Mouse (Mus musculus) splenic B cell, adult 2 months (primary cell): ENCODE data around the gene Tmem91.
A peak's percentile ranks its signal among the peaks of the same experiment; 100 is the strongest.
"Not testable (repeated sequence)": the region's sequence is repeated elsewhere in the genome, so short reads cannot be mapped to it uniquely, and the experiment has no call there.

ENCODE experiments used
- DNase-seq: peaks from one replicate; pipeline ENCODE4 v3.0.0-alpha.2; 2011; ENCODE audit warnings: low read depth, low spot score
- H3K27me3 ChIP-seq: 2 replicates; pipeline ENCODE4 v1.6.1; 2012; ENCODE audit warnings: mild to moderate bottlenecking, low read length, moderate library complexity, mixed read lengths; ENCODE audit not compliant: control insufficient read depth, poor library complexity, insufficient read depth, severe bottlenecking
- H3K36me3 ChIP-seq: 2 replicates; pipeline ENCODE4 v1.6.1; 2012; ENCODE audit warnings: mild to moderate bottlenecking, low read length, moderate library complexity, mixed read lengths; ENCODE audit not compliant: control insufficient read depth, poor library complexity, insufficient read depth, severe bottlenecking

The Tmem91 gene

GRCm38 (mm10) chr7:25674719-25675300 is at the start of gene Tmem91:
TSS of gene Tmem91 (minus strand) at chr7:25675166.
- H3K27me3 ChIP-seq: no peaks in the 10 kb centered on the region
- no peak for DNase-seq

GRCm38 (mm10) chr7:25721776-25722175 is 46.8 kb upstream of the Tmem91 start:
- H3K36me3 ChIP-seq: peaks cover 27% of the 10 kb centered on the region
- H3K27me3 ChIP-seq, DNase-seq: not testable (repeated sequence)

More at GRCm38 (mm10) chr7:25674719-25675300, at the start of gene Tmem91:
- H3K36me3 ChIP-seq: no peaks in the 10 kb centered on the region

GRCm38 (mm10) chr7:25720760-25721159 is 45.8 kb upstream of the Tmem91 start:
- Histone ChIP-seq H3K36me3 (peaks cover 20% of the 10 kb centered on the region), H3K27me3 (no peaks in the 10 kb centered on the region)
- DNase-seq: no peak

DNA sequence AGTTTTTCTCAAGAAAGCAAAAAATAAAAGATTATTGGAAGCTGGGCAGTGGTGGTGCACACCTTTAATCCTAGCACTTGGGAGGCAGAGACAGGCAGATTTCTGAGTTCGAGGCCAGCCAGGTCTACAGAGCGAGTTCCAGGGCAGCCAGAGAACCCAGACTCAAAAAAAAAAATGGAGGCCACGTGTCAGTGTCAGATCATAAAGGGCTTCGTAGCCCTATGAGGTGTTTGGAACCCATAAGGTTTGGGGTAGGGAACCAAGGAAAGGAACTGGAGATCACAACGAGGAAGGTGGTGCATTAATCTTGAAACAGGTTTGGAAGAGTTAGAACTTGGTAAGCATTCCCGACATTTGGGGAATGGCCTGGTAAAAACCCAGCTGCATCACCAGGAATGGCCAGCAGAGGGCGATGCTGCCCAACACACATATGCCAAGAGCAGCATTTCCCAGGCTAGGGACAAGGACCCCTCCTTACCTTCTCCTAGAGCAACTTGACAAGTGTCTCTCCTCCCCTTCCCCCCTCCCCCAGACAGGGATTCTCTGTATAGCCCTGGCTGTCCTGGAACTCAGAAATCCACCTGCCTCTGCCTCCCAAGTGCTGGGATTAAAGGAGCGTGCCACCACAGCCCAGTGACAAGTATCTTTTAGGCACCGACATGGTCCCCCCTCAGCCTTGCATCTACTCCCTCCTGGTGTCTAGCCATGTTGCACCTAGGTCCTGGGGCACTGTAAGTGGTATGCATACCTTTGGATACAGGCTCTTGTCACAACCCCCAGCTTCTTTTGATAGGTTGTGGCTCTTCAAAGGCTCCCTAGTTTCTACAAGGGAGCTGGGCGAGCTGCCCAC is 45.0 kb upstream of the Tmem91 start:
- H3K36me3 ChIP-seq: peaks cover 18% of the 10 kb centered on the region
- peak; percentile 71 for DNase-seq
- H3K27me3 ChIP-seq: no peaks in the 10 kb centered on the region

- H3K27me3 ChIP-seq: no peaks in the 10 kb centered on the region
- peak; percentile 97 for DNase-seq
- peaks cover 9% of the 10 kb centered on the region for H3K36me3 ChIP-seq
These were observed 43.9 kb upstream of the Tmem91 start, which contains the start of gene Ccdc97 for GRCm38 (mm10) chr7:25718788-25719417. TSS of gene Ccdc97 (minus strand) at chr7:25719088.

GRCm38 (mm10) chr7:25717478-25717877 is 42.5 kb upstream of the Tmem91 start:
- no peaks in the 10 kb centered on the region for H3K27me3 ChIP-seq
- no peak for DNase-seq
- peaks cover 9% of the 10 kb centered on the region for H3K36me3 ChIP-seq

DNA sequence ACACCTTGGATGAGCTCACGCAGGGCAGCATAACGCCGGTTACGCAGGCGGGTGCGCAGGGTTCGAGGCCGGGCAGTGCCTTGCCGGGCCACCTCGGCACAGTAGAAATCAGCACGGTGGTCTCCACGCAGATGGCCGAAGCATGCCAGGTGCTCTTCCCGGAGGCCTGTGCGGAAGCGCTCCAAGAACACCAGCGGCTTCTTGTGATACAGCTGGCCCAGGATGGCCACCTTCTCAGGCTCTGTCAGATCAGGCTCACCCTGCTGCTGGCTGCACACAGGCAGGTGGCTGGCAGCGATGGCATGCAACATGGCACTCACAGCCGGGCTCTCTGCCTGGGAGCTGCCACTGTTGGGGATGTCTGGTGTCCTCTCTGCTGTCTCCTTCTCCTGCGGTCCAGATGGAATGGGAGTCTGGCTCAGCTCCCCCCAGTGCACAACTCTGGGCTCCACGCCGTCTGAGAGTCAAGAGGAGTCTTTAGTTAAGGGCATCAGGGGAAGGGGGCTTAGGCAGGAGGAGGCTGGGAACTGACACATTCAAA is 40.8 kb upstream of the Tmem91 start:
- DNase-seq: no peak
- H3K36me3 ChIP-seq: peaks cover 13% of the 10 kb centered on the region
- no peaks in the 10 kb centered on the region for H3K27me3 ChIP-seq

DNA sequence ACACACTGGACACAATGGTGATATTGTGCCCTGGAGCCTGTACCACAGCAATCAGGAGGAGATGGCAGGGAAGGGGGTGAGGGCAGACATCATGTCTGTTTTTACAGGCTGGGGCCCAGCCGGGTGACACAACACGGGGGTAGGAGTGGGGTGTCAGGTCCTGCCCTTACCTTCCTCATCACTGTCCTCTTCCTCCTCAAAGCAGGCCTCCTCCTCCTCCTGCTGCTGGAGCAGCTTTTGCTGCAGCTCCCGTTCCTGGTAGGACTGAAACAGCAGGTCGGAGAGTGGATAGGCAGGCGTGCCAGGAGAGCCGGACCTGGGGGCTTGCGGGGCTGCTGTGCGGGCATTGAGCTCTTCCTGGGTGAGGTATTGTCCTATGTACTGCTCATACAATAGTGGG is 39.6 kb upstream of the Tmem91 start:
- no peaks in the 10 kb centered on the region for H3K27me3 ChIP-seq
- H3K36me3 ChIP-seq: peaks cover 13% of the 10 kb centered on the region
- no peak for DNase-seq

GRCm38 (mm10) chr7:25712801-25713200 is 37.8 kb upstream of the Tmem91 start:
- H3K27me3 ChIP-seq: no peaks in the 10 kb centered on the region
- DNase-seq: no peak
- peaks cover 13% of the 10 kb centered on the region for H3K36me3 ChIP-seq

DNA sequence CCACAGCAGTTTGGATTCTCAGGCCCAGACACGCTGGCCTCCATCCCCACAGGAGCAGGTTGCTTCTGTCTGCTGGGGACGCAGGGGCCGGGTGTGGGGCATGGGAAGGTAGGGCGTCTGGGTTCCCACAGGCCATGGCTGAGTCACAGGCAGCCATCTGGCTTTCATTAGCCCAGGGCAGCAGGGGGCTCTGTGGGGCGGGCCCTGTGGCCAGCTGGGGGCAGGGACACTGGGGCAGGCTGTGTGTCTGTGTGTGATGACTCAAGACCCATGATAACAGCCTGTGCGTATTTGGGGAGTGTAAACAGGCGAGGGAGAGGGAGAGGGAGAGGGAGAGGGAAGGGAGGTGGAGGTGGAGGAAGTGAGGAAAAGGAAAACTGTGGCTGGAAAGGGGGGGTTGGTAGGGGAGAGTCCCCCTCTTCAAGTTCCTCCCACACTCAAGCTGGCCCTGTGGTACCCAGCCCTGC is 36.8 kb upstream of the Tmem91 start:
- peaks cover 13% of the 10 kb centered on the region for H3K36me3 ChIP-seq
- no peaks in the 10 kb centered on the region for H3K27me3 ChIP-seq
- DNase-seq: peak; percentile 20

DNA sequence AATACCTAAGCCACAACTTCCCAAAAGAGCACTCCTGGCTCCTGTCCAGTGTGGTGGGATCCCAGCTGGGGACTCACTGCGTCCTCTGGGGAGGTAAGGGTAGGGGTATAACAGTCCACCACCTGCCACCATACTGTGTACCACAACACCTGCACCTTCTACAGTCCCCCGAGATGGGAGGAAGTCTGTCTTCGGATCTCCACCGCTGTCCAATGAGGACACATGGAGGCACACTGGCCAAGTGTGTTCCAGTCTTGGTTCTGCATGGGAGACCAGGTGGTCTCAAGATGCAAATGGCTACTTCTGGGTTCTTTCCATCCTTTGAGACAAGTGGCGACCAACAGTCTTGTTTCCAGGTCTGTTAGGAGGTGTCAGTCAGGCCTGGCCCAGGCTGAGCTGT is 36.2 kb upstream of the Tmem91 start:
- H3K36me3 ChIP-seq: peaks cover 13% of the 10 kb centered on the region
- peak; percentile 42 for DNase-seq
- no peaks in the 10 kb centered on the region for H3K27me3 ChIP-seq

- H3K36me3 ChIP-seq: peaks cover 13% of the 10 kb centered on the region
- no peaks in the 10 kb centered on the region for H3K27me3 ChIP-seq
- peak; percentile 38 for DNase-seq
These were observed 35.7 kb upstream of the Tmem91 start for GRCm38 (mm10) chr7:25710519-25711130.

GRCm38 (mm10) chr7:25709961-25710360 is 35.0 kb upstream of the Tmem91 start:
- no peaks in the 10 kb centered on the region for H3K27me3 ChIP-seq
- DNase-seq: no peak
- peaks cover 15% of the 10 kb centered on the region for H3K36me3 ChIP-seq

GRCm38 (mm10) chr7:25707581-25708292 is 32.8 kb upstream of the Tmem91 start:
- peaks cover 17% of the 10 kb centered on the region for H3K36me3 ChIP-seq
- DNase-seq: peak; percentile 79
- no peaks in the 10 kb centered on the region for H3K27me3 ChIP-seq
